Mouse (Mus musculus): ENCODE measurements at regions not wholly inside any gene's neighbourhood (a gene's known extent, or its start where the extent isn't known, plus 50 kb on each side); places are given as distances from the start of the nearest gene placed in this dataset.

- TF ChIP-seq GATA1 (IDR thresholded peaks at IDR 0.05; ENCODE audit: borderline replicate concordance, low read length) (no peak), FLI1 (IDR thresholded peaks at IDR 0.05; ENCODE audit: low read length) (no peak)
Measured at GRCm38 (mm10) chr12:25654456-25654855, 557.5 kb upstream of the Id2 start.

All from megakaryocyte, embryonic 14.5 days (primary cell).